Mouse (Mus musculus) Patski (cell line): ENCODE measurements around the gene Efna2. TPM values are rescaled to one million over a fixed set of nuclear protein-coding genes. Genes with fewer than 3 reads are reported as not detected.
"Not testable (repeated sequence)": the region's sequence is repeated elsewhere in the genome, so short reads cannot be mapped to it uniquely, and the experiment has no call there.

Experiments
- ATAC-seq: fragments of 100-300 bp; one replicate; pipeline ENCODE4 v1.8.0; 2021
- CTCF ChIA-PET: fragments of 350-600 bp; sonication (Branson Sonifier 250); formaldehyde crosslinking; loops from one replicate; lab custom pipeline; 2022; ENCODE audit warnings: inconsistent platforms; lab: Charles Lee
- POLR2A ChIA-PET: fragments of 350-600 bp; sonication (Branson Sonifier 250); formaldehyde crosslinking; loops from one replicate; lab custom pipeline; 2022; ENCODE audit warnings: antibody characterized with exemption, inconsistent platforms; lab: Charles Lee
- DNase-seq: peaks from one replicate; pipeline ENCODE4 v3.0.0-alpha.2; 2011; ENCODE audit warnings: low read depth, low spot score
- H3K27me3 ChIP-seq: fragments of 371-371 bp; one replicate; pipeline ENCODE4 v1.5.1; 2021
- CTCF ChIP-seq: fragments of 100-300 bp; IDR thresholded peaks from one replicate; pipeline ENCODE4 v1.5.1; 2021
- in situ Hi-C: fragments of 300-500 bp; cut with MboI; formaldehyde crosslinking; loops from 3 replicates; pipeline ENCODE4 v1.11.1; 2018; ENCODE audit warnings: low pct_unique_long_range_greater_than_20kb, mixed read lengths
- polyA plus RNA-seq: library from polyadenylated mRNA; unstranded; gene quantifications from one replicate; pipeline ENCODE4 v1.2.3, GENCODE M21; 2021

Gene Efna2
- polyA plus RNA-seq, 1 experiment from 2014 or later: 1.1 TPM

- in situ Hi-C loops: no loop called here
- ChIA-PET POLR2A (interaction anchor here (0.6 to 11.6 kb wide), 5 partner anchors 16 to 180 kb away, joined by 3 to 191 read pairs (median 3); partner anchors contain the start of genes Cbarp and Midn), CTCF (interaction anchor here (0.9 to 4.4 kb wide), 16 partner anchors 11 to 208 kb away, joined by 3 to 69 read pairs (median 5); partner anchors contain the start of genes Cbarp, Cnn2, Stk11 and Tmem259)
- no peak for ATAC-seq
- no peak for DNase-seq
- no peak for TF ChIP-seq CTCF
- no peaks in the 10 kb centered on the region for H3K27me3 ChIP-seq
Measured at GRCm38 (mm10) chr10:80165392-80166128, 13.7 kb upstream of the Efna2 start, which contains the start of gene Cirbp. Cirbp (plus strand) TSS chr10:80165985.

- DNase-seq: not testable (repeated sequence)
- POLR2A ChIA-PET: interaction anchor here (1.2 to 11.6 kb wide), 3 partner anchors 16 to 122 kb away, joined by 3 to 191 read pairs (median 4); partner anchors contain the start of genes Cbarp and Midn
- CTCF ChIA-PET: interaction anchor here (1.2 to 4.4 kb wide), 6 partner anchors 12 to 181 kb away, joined by 3 to 69 read pairs (median 16); partner anchors contain the start of genes Stk11 and Tmem259
Measured at GRCm38 (mm10) chr10:80166136-80166535, 13.1 kb upstream of the Efna2 start.

GRCm38 (mm10) chr10:80167460-80168037 is 11.7 kb upstream of the Efna2 start:
- ChIA-PET CTCF (interaction anchor here (1.0 to 4.4 kb wide), 4 partner anchors 23 to 208 kb away, joined by 3 to 58 read pairs (median 12); partner anchors contain the start of genes Tmem259 and Wdr18), POLR2A (interaction anchor here (1.0 to 11.6 kb wide), 3 partner anchors 9 to 86 kb away, joined by 3 to 191 read pairs (median 3); partner anchors contain the start of gene Midn)
- in situ Hi-C loops: no loop called here
- DNase-seq: peak; percentile 85
- ATAC-seq: peak; percentile 65
- TF ChIP-seq CTCF: no peak
- no peaks in the 10 kb centered on the region for H3K27me3 ChIP-seq

More at GRCm38 (mm10) chr10:80166136-80166535, 13.1 kb upstream of the Efna2 start:
- ATAC-seq, in situ Hi-C loops, H3K27me3 ChIP-seq: not testable (repeated sequence)

GRCm38 (mm10) chr10:80168038-80168661 is 11.1 kb upstream of the Efna2 start:
- DNase-seq (no peak), ATAC-seq (peak; percentile 20)
- in situ Hi-C loops: no loop called here
- CTCF ChIA-PET: interaction anchor here (1.3 kb wide), 1 partner anchor 38 kb away, joined by 3 read pairs; no protein-coding TSS in a partner anchor
- POLR2A ChIA-PET: interaction anchor here (0.6 to 11.6 kb wide), 11 partner anchors 10 to 231 kb away, joined by 3 to 191 read pairs (median 3); partner anchors contain the start of genes Midn and Ndufs7
- no peaks in the 10 kb centered on the region for H3K27me3 ChIP-seq
- TF ChIP-seq CTCF: no peak

GRCm38 (mm10) chr10:80169070-80169469 is 10.2 kb upstream of the Efna2 start:
- DNase-seq: no peak
- in situ Hi-C loops: no loop called here
- POLR2A ChIA-PET: interaction anchor here (0.6 to 1.3 kb wide), 2 partner anchors 10 to 73 kb away, joined by 3 read pairs; no protein-coding TSS in a partner anchor

GRCm38 (mm10) chr10:80169651-80170050 is 9.6 kb upstream of the Efna2 start:
- ChIA-PET CTCF (no interaction called here), POLR2A (no interaction called here)
- no peaks in the 10 kb centered on the region for H3K27me3 ChIP-seq
- no peak for ATAC-seq
- TF ChIP-seq CTCF: no peak
- in situ Hi-C loops: no loop called here
- no peak for DNase-seq

More at GRCm38 (mm10) chr10:80169070-80169469, 10.2 kb upstream of the Efna2 start:
- no peaks in the 10 kb centered on the region for H3K27me3 ChIP-seq
- TF ChIP-seq CTCF: no peak
- CTCF ChIA-PET: interaction anchor here (1.3 kb wide), 1 partner anchor 37 kb away, joined by 3 read pairs; no protein-coding TSS in a partner anchor
- ATAC-seq: no peak

GRCm38 (mm10) chr10:80170052-80170451 is 9.2 kb upstream of the Efna2 start:
- CTCF ChIA-PET: no interaction called here
- ATAC-seq (no peak), DNase-seq (no peak)
- POLR2A ChIA-PET: no interaction called here
- in situ Hi-C loops: no loop called here
- TF ChIP-seq CTCF: no peak
- no peaks in the 10 kb centered on the region for H3K27me3 ChIP-seq

GRCm38 (mm10) chr10:80170601-80171021 is 8.7 kb upstream of the Efna2 start:
- POLR2A ChIA-PET: no interaction called here
- in situ Hi-C loops: no loop called here
- DNase-seq (no peak), ATAC-seq (no peak)
- no peaks in the 10 kb centered on the region for H3K27me3 ChIP-seq
- no peak for TF ChIP-seq CTCF
- CTCF ChIA-PET: no interaction called here

- CTCF ChIA-PET: no interaction called here
- in situ Hi-C loops: no loop called here
Measured at GRCm38 (mm10) chr10:80171252-80171651, 8.0 kb upstream of the Efna2 start.

More at GRCm38 (mm10) chr10:80171252-80171651, 8.0 kb upstream of the Efna2 start:
- DNase-seq (no peak), ATAC-seq (no peak)
- POLR2A ChIA-PET: no interaction called here
- H3K27me3 ChIP-seq: no peaks in the 10 kb centered on the region
- TF ChIP-seq CTCF: no peak
